Mouse (Mus musculus): ENCODE data around the gene Pglyrp1.

- no peak for TF ChIP-seq CTCF (IDR thresholded peaks at IDR 0.05; ENCODE audit: borderline replicate concordance, insufficient read depth, low read depth, low read length)
- peak; percentile 31; the same call in 1 of the 2 replicates for TF ChIP-seq POLR2A (IDR thresholded peaks at IDR 0.05; ENCODE audit: borderline replicate concordance, insufficient read depth, low read length)
These were observed 22.7 kb downstream of the Pglyrp1 start for GRCm38 (mm10) chr7:18893651-18894430.
